Mouse (Mus musculus): ENCODE results near the gene Cryge. TPM values are rescaled to one million over a fixed set of nuclear protein-coding genes. Genes with fewer than 3 reads are reported as not detected.
"Not testable (repeated sequence)": the region's sequence is repeated elsewhere in the genome, so short reads cannot be mapped to it uniquely, and the experiment has no call there.

Gene Cryge
- polyA plus RNA-seq (2012; rRNA removed): not detected in 2 replicates

- DNase-seq (ENCODE audit: low spot score): not testable (repeated sequence)
Measured at GRCm38 (mm10) chr1:65050952-65051351, at the start of gene Cryge. TSS of gene Cryge (minus strand) at chr1:65051149.

DNA sequence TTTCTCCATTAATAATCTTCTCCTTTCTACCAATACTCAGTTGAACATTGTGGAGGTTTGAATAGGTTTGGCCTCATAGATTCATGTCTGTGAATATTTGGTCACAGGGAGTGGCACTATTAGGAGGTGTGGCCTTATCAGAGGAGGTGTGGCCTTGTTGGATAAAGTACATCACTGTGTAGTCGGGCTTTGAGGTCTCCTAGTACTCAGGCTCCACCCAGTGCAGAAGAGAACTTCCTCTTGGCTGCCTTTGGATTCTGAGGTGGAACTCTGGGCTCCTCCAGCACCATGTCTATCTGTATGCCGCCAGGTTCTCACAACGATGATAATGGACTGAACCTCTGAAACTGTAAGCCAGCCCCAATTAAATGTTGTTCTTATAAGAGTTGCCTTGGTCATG lies 46.0 kb upstream of the Cryge start:
- DNase-seq (ENCODE audit: low spot score): no peak

DNA sequence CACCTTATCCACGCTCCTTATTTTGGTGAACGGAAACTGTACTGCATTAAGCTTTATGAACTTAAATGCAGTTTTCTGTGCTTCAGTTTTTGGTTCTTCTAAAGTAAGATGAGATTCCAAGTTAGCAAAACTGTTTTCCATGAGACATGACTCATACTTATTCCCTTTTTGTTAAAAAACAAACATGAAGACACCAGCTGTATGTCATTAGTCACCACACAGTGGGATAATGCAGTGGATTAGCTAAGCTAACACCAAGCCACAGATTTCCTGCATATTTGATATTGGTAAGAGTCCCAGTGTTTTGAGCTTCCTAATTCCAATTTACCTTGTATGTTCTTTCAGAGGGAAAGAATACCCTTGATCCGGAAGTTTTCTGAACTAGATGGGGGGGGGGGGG lies 40.6 kb upstream of the Cryge start:
- DNase-seq (ENCODE audit: low spot score): no peak

DNA sequence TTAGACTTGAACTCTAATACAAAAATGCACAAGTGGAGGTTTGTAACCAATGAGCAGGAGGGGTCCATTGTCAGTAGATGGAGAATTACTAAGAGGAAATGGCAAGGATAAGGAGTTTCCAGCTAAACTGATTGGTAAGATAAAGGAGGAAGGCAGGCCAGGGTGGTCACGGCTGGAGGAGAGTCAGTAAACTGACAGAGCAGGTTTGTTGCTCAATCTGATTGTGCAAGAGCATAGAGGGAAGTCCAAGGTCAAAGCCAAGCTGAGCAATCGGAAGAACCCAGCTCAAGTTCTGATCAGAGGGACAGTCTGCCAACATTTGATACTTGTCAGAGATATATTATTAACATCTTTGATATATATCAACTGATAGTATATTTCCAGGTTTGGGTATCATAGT lies 39.4 kb upstream of the Cryge start:
- DNase-seq (ENCODE audit: low spot score): no peak

GRCm38 (mm10) chr1:65088567-65089356 lies 37.8 kb upstream of the Cryge start:
- DNase-seq (ENCODE audit: low spot score): no peak

DNA sequence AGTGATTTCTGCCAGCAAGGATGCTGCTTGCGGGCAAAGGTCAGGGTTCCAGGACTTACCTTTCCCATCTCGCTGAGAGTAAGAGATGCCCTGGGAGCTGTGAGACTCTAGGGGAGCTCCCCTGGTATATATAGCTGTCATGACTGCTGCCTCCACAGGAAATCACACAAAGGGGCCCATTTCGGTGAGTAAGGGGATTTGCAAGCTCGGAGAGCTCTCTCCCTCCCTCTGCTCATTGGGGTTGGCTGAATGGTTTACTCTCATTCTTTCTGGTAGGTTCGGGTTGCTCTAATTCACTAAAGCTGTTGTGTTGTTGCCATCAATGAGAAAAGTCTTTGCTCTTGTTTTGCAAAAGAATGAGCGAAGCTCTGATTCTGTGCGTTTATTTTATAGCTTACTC lies 31.2 kb upstream of the Cryge start, which contains the start of gene Crygb:
TSS of gene Crygb (minus strand) at position 101 of the 400 bp plus-strand sequence.
- no peak for DNase-seq (ENCODE audit: low spot score)

DNA sequence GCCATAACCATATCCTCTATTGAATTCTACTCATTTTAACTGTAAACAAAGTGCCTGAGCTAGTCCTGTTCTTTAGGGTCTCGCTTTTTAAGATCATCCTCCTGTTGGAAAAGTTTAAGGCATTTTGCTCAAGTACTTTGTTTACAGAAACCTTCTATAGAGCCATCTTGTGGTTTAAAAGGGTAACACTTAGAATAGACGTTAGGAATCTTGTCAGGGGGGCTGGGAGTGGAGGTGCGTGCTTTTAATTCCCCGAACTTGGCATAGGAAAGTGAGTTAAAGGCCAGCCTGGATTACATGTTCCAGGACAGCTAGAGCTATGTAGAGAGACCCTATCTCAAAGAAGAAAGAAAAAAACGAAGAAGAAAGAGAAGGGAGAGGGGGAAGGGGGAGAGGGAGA lies 24.7 kb upstream of the Cryge start:
- no peak for DNase-seq (ENCODE audit: low spot score)

- no peak for DNase-seq (ENCODE audit: low spot score)
Measured at GRCm38 (mm10) chr1:65073589-65073988, 22.6 kb upstream of the Cryge start, which contains the start of gene Crygc. TSS of gene Crygc (minus strand) at chr1:65073689.

- DNase-seq (ENCODE audit: low spot score): no peak
Measured at GRCm38 (mm10) chr1:65067842-65068241, 16.9 kb upstream of the Cryge start.

GRCm38 (mm10) chr1:65064201-65064600 lies 13.3 kb upstream of the Cryge start:
- no peak for DNase-seq (ENCODE audit: low spot score)

- no peak for DNase-seq (ENCODE audit: low spot score)
Measured at GRCm38 (mm10) chr1:65063352-65063751, 12.4 kb upstream of the Cryge start, which contains the start of gene Crygd. TSS of gene Crygd (minus strand) at chr1:65063452.

DNA sequence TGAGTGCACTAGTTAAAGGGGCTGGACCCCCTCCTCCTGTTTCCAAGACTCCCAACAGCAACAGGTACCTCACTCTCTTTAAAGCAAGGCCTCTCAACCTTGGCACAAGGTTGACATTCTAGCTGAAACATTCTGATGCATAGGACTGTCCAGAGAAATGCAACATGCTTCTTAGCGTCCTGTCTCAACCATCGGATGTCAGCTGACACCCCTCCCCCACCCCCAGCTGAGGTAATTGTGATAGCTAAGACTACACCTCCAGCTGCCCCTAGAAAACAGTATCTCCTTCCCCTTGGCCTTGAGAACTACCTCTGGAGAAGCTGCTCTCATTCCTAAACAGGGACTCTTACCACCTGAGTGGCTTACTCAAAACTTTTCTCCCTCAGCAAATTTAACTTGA lies 1.2 kb upstream of the Cryge start:
- DNase-seq (ENCODE audit: low spot score): no peak

- DNase-seq (ENCODE audit: low spot score): no peak
Measured at GRCm38 (mm10) chr1:65051696-65052095, 747 bp upstream of the Cryge start.

DNA sequence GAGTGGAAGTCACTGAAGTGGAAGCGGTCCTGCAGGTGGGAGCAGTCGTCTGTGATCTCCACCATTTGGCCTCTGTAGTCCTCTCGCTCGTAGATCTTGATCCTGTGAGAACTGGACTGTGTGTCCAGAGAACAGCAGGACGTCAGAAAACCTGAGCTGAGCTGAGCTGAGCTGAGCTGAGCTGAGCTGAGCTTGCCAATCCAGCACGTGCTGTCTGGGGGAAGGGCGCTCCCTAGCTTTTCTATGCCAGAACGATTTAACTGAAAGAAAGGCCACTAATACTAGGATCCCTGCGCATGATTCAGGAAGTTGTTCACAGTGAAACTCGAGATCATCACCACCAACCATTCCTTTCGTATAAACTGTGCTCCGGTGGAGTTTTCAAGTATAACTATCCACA lies 2.2 kb downstream of the Cryge start:
- DNase-seq (ENCODE audit: low spot score): no peak

- no peak for DNase-seq (ENCODE audit: low spot score)
Measured at GRCm38 (mm10) chr1:65046401-65047109, 4.4 kb downstream of the Cryge start.

- DNase-seq (ENCODE audit: low spot score): no peak
Measured at GRCm38 (mm10) chr1:65043433-65043832, 7.5 kb downstream of the Cryge start.

- no peak for DNase-seq (ENCODE audit: low spot score)
Measured at GRCm38 (mm10) chr1:65041837-65042236, 9.1 kb downstream of the Cryge start.

DNA sequence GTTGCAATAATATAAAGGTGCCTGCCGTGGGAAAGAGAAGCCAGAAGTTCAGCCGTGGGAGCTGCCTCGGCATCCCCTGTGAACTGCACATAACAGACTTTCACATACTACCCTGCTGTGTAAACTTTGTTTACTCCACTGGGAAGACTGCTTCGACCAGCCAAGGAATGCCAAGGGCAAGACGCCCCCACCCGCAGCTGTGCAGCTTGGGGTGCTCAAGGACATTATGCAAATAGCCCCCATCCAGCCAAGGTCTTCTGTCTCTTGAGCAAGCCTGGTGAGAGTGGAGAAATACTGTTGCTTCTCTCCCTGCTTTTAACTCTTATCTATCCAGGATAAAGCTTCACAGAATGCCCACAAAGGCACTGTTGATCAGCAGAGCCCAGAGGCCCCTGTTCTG lies 10.1 kb downstream of the Cryge start:
- no peak for DNase-seq (ENCODE audit: low spot score)

- DNase-seq (ENCODE audit: low spot score): no peak
Measured at GRCm38 (mm10) chr1:65039679-65040078, 11.3 kb downstream of the Cryge start.

DNA sequence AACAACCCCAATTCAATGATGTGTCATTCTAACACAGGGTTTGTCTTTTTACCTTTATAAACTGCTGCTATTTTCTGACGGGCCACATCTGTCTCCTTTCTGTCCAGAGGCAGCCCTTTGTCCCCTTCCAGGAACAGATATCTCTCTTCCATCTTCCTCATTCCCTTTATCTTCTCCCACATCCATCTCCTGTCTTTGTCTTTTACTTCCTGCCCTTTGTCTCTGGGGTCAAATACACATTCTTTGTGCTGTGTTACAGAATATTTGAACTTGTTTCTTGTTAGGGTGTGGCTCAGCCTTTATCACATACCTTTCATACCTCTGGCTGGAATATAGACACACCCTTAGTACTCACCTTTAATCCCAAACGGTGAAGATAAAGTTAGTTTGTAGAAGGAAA lies 13.4 kb downstream of the Cryge start:
- no peak for DNase-seq (ENCODE audit: low spot score)

- no peak for DNase-seq (ENCODE audit: low spot score)
Measured at GRCm38 (mm10) chr1:65035513-65035912, 15.4 kb downstream of the Cryge start.

GRCm38 (mm10) chr1:65032641-65033040 lies 18.3 kb downstream of the Cryge start, which contains the start of gene Akr1cl:
TSS of gene Akr1cl (minus strand) at chr1:65032759.
- no peak for DNase-seq (ENCODE audit: low spot score)

- no peak for DNase-seq (ENCODE audit: low spot score)
Measured at GRCm38 (mm10) chr1:65028206-65028605, 22.7 kb downstream of the Cryge start.

Measured in urinary bladder, adult 2 months (tissue).